Mouse (Mus musculus) heart, embryonic 13.5 days (tissue): ENCODE results near the gene Tnk2. TPM values are rescaled to one million over a fixed set of nuclear protein-coding genes. Genes with fewer than 3 reads are reported as not detected.

Source experiments
- ATAC-seq: fragments of 200-750 bp; cut with Nextera tagmentation; 2 replicates; pipeline ENCODE4 v1.8.0; 2017; ENCODE audit warnings: moderate TSS enrichment; ENCODE audit not compliant: insufficient number of reproducible peaks, low FRiP score, low TSS enrichment; ENCODE audit errors: extremely low read depth
- H3K27ac ChIP-seq: fragments of 300-500 bp; sonication (generic); replicated peaks from 2 replicates; pipeline ENCODE4 v1.5.1; 2015; ENCODE audit warnings: moderate library complexity, mild to moderate bottlenecking, inconsistent platforms
- H3K27me3 ChIP-seq: fragments of 300-500 bp; sonication (generic); replicated peaks from 2 replicates; pipeline ENCODE4 v1.6.1; 2015; ENCODE audit warnings: mild to moderate bottlenecking, inconsistent platforms
- H3K36me3 ChIP-seq: fragments of 300-500 bp; sonication (generic); 2 replicates; pipeline ENCODE4 v1.6.1; 2015; ENCODE audit warnings: mild to moderate bottlenecking, inconsistent platforms
- H3K4me1 ChIP-seq: fragments of 300-500 bp; sonication (generic); 2 replicates; pipeline ENCODE4 v1.6.1; 2015; ENCODE audit warnings: inconsistent platforms
- H3K4me2 ChIP-seq: fragments of 300-500 bp; sonication (generic); 2 replicates; pipeline ENCODE4 v1.6.1; 2015; ENCODE audit warnings: inconsistent platforms, mild to moderate bottlenecking, moderate library complexity
- H3K4me3 ChIP-seq: fragments of 300-500 bp; sonication (generic); 2 replicates; pipeline ENCODE4 v1.5.1; 2015; ENCODE audit warnings: moderate library complexity, mild to moderate bottlenecking, inconsistent platforms
- H3K9ac ChIP-seq: fragments of 300-500 bp; sonication (generic); 2 replicates; pipeline ENCODE4 v1.6.1; 2015; ENCODE audit warnings: inconsistent platforms, mild to moderate bottlenecking, moderate library complexity
- H3K9me3 ChIP-seq: fragments of 300-500 bp; sonication (generic); 2 replicates; pipeline ENCODE4 v1.6.1; 2016; ENCODE audit warnings: inconsistent platforms
- WGBS: fragments of 180-500 bp; shearing (Covaris S2); methylation state at CpG from one replicate; pipeline ENCODE4 v1.1.7; 2015; ENCODE audit warnings: mixed read lengths; 5-methylcytosine and 5-hydroxymethylcytosine counted together
- polyA plus RNA-seq: library from polyadenylated mRNA; unstranded; fragments of >200 nt; fragmentation: Nextera tagmentation; extraction: Ambion mirVana; gene quantifications from 2 replicates; pipeline ENCODE4 v1.2.1, GENCODE M21; 2015

The Tnk2 gene
- polyA plus RNA-seq, 1 experiment from 2014 or later: 8.7 TPM

- no peak overlapping the region for H3K9ac ChIP-seq
- no peak for ATAC-seq
- whole genome bisulfite sequencing: 39% methylated on average over 7 of the region's 7 CpGs
- peaks cover 19% of the 10 kb centered on the region for H3K4me1 ChIP-seq
- no peak overlapping the region for H3K27ac ChIP-seq
- H3K9me3 ChIP-seq: no peaks in the 10 kb centered on the region
- H3K4me3 ChIP-seq: no peak overlapping the region
- H3K36me3 ChIP-seq: no peaks in the 10 kb centered on the region
- H3K4me2 ChIP-seq: no peak overlapping the region
- H3K27me3 ChIP-seq: no peaks in the 10 kb centered on the region
Measured at GRCm38 (mm10) chr16:32698550-32698949, 54.9 kb downstream of the Tnk2 start.

GRCm38 (mm10) chr16:32703312-32703912 is 59.7 kb downstream of the Tnk2 start:
- Histone ChIP-seq H3K27me3 (no peaks in the 10 kb centered on the region), H3K36me3 (no peaks in the 10 kb centered on the region), H3K4me2 (no peak overlapping the region), H3K9ac (no peak overlapping the region), H3K4me3 (no peak overlapping the region), H3K4me1 (peaks cover 22% of the 10 kb centered on the region), H3K27ac (peak overlapping the region; percentile 36; the same call in 1 of the 2 replicates), H3K9me3 (no peaks in the 10 kb centered on the region)
- 61% methylated on average over 9 of the region's 9 CpGs for WGBS
- no peak for ATAC-seq

GRCm38 (mm10) chr16:32705606-32706005 is 61.9 kb downstream of the Tnk2 start:
- WGBS: 96% methylated on average over 3 of the region's 3 CpGs
- Histone ChIP-seq H3K36me3 (no peaks in the 10 kb centered on the region), H3K27ac (no peak overlapping the region), H3K4me3 (no peak overlapping the region), H3K9ac (no peak overlapping the region), H3K27me3 (no peaks in the 10 kb centered on the region), H3K9me3 (no peaks in the 10 kb centered on the region), H3K4me1 (peaks cover 22% of the 10 kb centered on the region), H3K4me2 (no peak overlapping the region)
- ATAC-seq: no peak

- WGBS: 33% methylated on average over 17 of the region's 17 CpGs
- H3K4me3 ChIP-seq: no peak overlapping the region
- no peak overlapping the region for H3K9ac ChIP-seq
- H3K4me2 ChIP-seq: peak overlapping the region; percentile 11; the same call in 1 of the 2 replicates
- H3K27ac ChIP-seq: no peak overlapping the region
- H3K4me1 ChIP-seq: peaks cover 30% of the 10 kb centered on the region
- H3K27me3 ChIP-seq: no peaks in the 10 kb centered on the region
- H3K9me3 ChIP-seq: no peaks in the 10 kb centered on the region
- no peak for ATAC-seq
- H3K36me3 ChIP-seq: no peaks in the 10 kb centered on the region
Measured at GRCm38 (mm10) chr16:32707111-32707823, 63.6 kb downstream of the Tnk2 start.

- H3K4me3 ChIP-seq: no peak overlapping the region
- no peaks in the 10 kb centered on the region for H3K9me3 ChIP-seq
- H3K4me2 ChIP-seq: 0 out of 2 replicates have a peak overlapping the region, but pooled peaks have one; percentile 11
- 59% methylated on average over 9 of the region's 9 CpGs for WGBS
- H3K9ac ChIP-seq: no peak overlapping the region
- H3K27me3 ChIP-seq: no peaks in the 10 kb centered on the region
- no peak overlapping the region for H3K27ac ChIP-seq
- H3K4me1 ChIP-seq: peaks cover 30% of the 10 kb centered on the region
- ATAC-seq: no peak
- H3K36me3 ChIP-seq: no peaks in the 10 kb centered on the region
Measured at GRCm38 (mm10) chr16:32707824-32708456, 64.3 kb downstream of the Tnk2 start.

- no peak for ATAC-seq
- peaks cover 32% of the 10 kb centered on the region for H3K4me1 ChIP-seq
- no peaks in the 10 kb centered on the region for H3K27me3 ChIP-seq
- H3K4me2 ChIP-seq: no peak overlapping the region
- H3K36me3 ChIP-seq: no peaks in the 10 kb centered on the region
- H3K9me3 ChIP-seq: no peaks in the 10 kb centered on the region
- no peak overlapping the region for H3K4me3 ChIP-seq
- 69% methylated on average over 10 of the region's 10 CpGs for WGBS
- no peak overlapping the region for H3K9ac ChIP-seq
- no peak overlapping the region for H3K27ac ChIP-seq
Measured at GRCm38 (mm10) chr16:32708457-32709033, 64.9 kb downstream of the Tnk2 start.

GRCm38 (mm10) chr16:32709116-32709515 is 65.4 kb downstream of the Tnk2 start:
- H3K9ac ChIP-seq: no peak overlapping the region
- no peaks in the 10 kb centered on the region for H3K9me3 ChIP-seq
- H3K4me3 ChIP-seq: no peak overlapping the region
- no peaks in the 10 kb centered on the region for H3K36me3 ChIP-seq
- ATAC-seq: no peak
- no peak overlapping the region for H3K4me2 ChIP-seq
- no peaks in the 10 kb centered on the region for H3K27me3 ChIP-seq
- 88% methylated on average over 8 of the region's 8 CpGs for WGBS
- no peak overlapping the region for H3K27ac ChIP-seq
- peaks cover 34% of the 10 kb centered on the region for H3K4me1 ChIP-seq

- Histone ChIP-seq H3K4me2 (peak overlapping the region; percentile 18), H3K9ac (no peak overlapping the region; the same call in 1 of the 2 replicates), H3K27ac (peak overlapping the region; percentile 15; the same call in 1 of the 2 replicates), H3K4me3 (no peak overlapping the region), H3K4me1 (peaks cover 46% of the 10 kb centered on the region), H3K36me3 (no peaks in the 10 kb centered on the region), H3K9me3 (no peaks in the 10 kb centered on the region), H3K27me3 (no peaks in the 10 kb centered on the region)
- WGBS: 51% methylated on average over 14 of the region's 14 CpGs
- ATAC-seq: no peak
Measured at GRCm38 (mm10) chr16:32710426-32711070, 66.9 kb downstream of the Tnk2 start.

- H3K4me3 ChIP-seq: no peak overlapping the region
- no peaks in the 10 kb centered on the region; the same call in 1 of the 2 replicates for H3K27me3 ChIP-seq
- no peak overlapping the region for H3K9ac ChIP-seq
- no peak overlapping the region for H3K4me2 ChIP-seq
- no peaks in the 10 kb centered on the region for H3K36me3 ChIP-seq
- H3K9me3 ChIP-seq: no peaks in the 10 kb centered on the region
- H3K4me1 ChIP-seq: peaks cover 44% of the 10 kb centered on the region
- WGBS: 81% methylated on average over 11 of the region's 11 CpGs
- H3K27ac ChIP-seq: no peak overlapping the region
- ATAC-seq: no peak
Measured at GRCm38 (mm10) chr16:32712202-32712601, 68.5 kb downstream of the Tnk2 start.

GRCm38 (mm10) chr16:32713556-32713955 is 69.9 kb downstream of the Tnk2 start:
- no peaks in the 10 kb centered on the region for H3K9me3 ChIP-seq
- no peaks in the 10 kb centered on the region for H3K36me3 ChIP-seq
- H3K27me3 ChIP-seq: no peaks in the 10 kb centered on the region; the same call in 1 of the 2 replicates
- 0 out of 2 replicates have a peak overlapping the region, but pooled peaks have one; percentile 34 for H3K27ac ChIP-seq
- H3K4me2 ChIP-seq: 0 out of 2 replicates have a peak overlapping the region, but pooled peaks have one; percentile 11
- ATAC-seq: no peak
- no peak overlapping the region for H3K9ac ChIP-seq
- peaks cover 36% of the 10 kb centered on the region for H3K4me1 ChIP-seq
- 47% methylated on average over 6 of the region's 6 CpGs for WGBS
- H3K4me3 ChIP-seq: no peak overlapping the region

- Histone ChIP-seq H3K4me3 (peak overlapping the region; percentile 14; the same call in 1 of the 2 replicates), H3K36me3 (no peaks in the 10 kb centered on the region), H3K9me3 (no peaks in the 10 kb centered on the region), H3K9ac (peak overlapping the region; percentile 52), H3K4me1 (peaks cover 33% of the 10 kb centered on the region), H3K27me3 (no peaks in the 10 kb centered on the region; the same call in 1 of the 2 replicates), H3K27ac (no peak overlapping the region), H3K4me2 (peak overlapping the region; percentile 59)
- 12% methylated on average over 13 of the region's 13 CpGs for WGBS
- ATAC-seq: no peak
Measured at GRCm38 (mm10) chr16:32715364-32715763, 71.7 kb downstream of the Tnk2 start.
